Mouse (Mus musculus) heart, postnatal 0 days (tissue): ENCODE results near the gene Trpm1.

Experiments
- CTCF ChIP-seq: IDR thresholded peaks from 2 replicates; pipeline ENCODE4 v1.5.1; 2016; ENCODE audit warnings: antibody characterized with exemption, control low read depth, low read depth
- EP300 ChIP-seq: IDR thresholded peaks from 2 replicates; pipeline ENCODE4 v1.6.1; 2016; ENCODE audit warnings: antibody characterized with exemption, low read depth

DNA sequence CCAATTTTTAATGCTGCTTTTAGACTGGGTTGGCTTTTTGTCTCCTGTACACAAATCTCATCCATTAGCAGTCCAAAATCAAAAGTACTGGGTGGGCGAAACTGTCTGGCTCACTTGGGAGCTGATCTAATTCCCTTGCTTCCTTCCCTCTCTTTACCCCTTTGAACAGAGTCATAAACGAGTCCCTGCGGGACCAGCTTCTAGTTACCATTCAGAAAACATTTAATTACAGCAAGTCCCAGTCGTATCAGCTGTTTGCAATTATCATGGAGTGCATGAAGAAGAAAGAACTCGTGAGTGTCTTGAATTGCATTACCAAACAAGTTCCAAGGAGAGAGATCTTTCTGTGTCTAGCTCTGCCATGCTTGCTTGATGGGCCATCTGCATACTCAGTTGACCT is 55.1 kb downstream of the Trpm1 start:
- TF ChIP-seq EP300 (no peak), CTCF (no peak)
